ENCODE assay signal across 18 mouse cellular contexts in genomic region chr10:88374984-88375383, GRCm38 (mm10). TPM values are rescaled to one million over a fixed set of nuclear protein-coding genes. Genes with fewer than 3 reads are reported as not detected.
DNase-seq lines count a peak whose midpoint lies in the region; ATAC-seq and TF ChIP-seq lines count a peak whose summit lies in the region.
"Had no signal": no experiment of that assay in that cellular context is flagged by ENCODE, and none has a peak within 500 bp of the region (broad histone marks: within the 10 kb centered on the region; RNA-seq: fewer than 3 reads in every experiment).

No protein-coding gene starts in this region.

- no peak for DNase-seq in heart, adult 11 months
- DNase-seq in hindbrain, postnatal 0 days (ENCODE audit: low spot score): peak; percentile 58
- peak; percentile 46 for DNase-seq in midbrain, embryonic 14.5 days
- peak; percentile 16 for DNase-seq in retina, embryonic 14.5 days (ENCODE audit: low spot score)
- DNase-seq in layer of hippocampus, postnatal 10 days (ENCODE audit: low spot score in 2 of 2): no peak
- DNase-seq: adrenal gland, postnatal 14 days; cerebellum, adult 8-10 months; gastrocnemius, postnatal 14 days; kidney, adult 9 months; left cerebral cortex, postnatal 4 days; lung, adult 18-20 months had no signal

- H3K9me3 ChIP-seq in heart, embryonic 11.5 days (replicated peaks; ENCODE audit: control insufficient read depth, low read length): no peaks in the 10 kb centered on the region
- H3K9me3 ChIP-seq in hindbrain, postnatal 0 days (ENCODE audit: low read length): no peaks in the 10 kb centered on the region
- no peaks in the 10 kb centered on the region for H3K9me3 ChIP-seq in hindbrain, embryonic 12.5 days (replicated peaks)
- H3K9me3 ChIP-seq in midbrain, embryonic 14.5 days (ENCODE audit: control insufficient read depth, low read length): no peaks in the 10 kb centered on the region
- no peaks in the 10 kb centered on the region for H3K9me3 ChIP-seq in midbrain, embryonic 16.5 days (replicated peaks; ENCODE audit: control insufficient read depth, low read length, poor library complexity, severe bottlenecking)
- H3K9me3 ChIP-seq: embryonic facial prominence, embryonic 13.5 days; heart, embryonic 10.5 days; neural tube, embryonic 13.5 days had no signal

- no peaks in the 10 kb centered on the region for H3K36me3 ChIP-seq in heart, embryonic 11.5 days (ENCODE audit: control insufficient read depth, insufficient read depth, low read length)
- no peaks in the 10 kb centered on the region for H3K36me3 ChIP-seq in hindbrain, postnatal 0 days (ENCODE audit: insufficient read depth, low read length)
- H3K36me3 ChIP-seq in hindbrain, embryonic 12.5 days: no peaks in the 10 kb centered on the region
- H3K36me3 ChIP-seq in midbrain, embryonic 14.5 days (ENCODE audit: control insufficient read depth, insufficient read depth, low read length): no peaks in the 10 kb centered on the region
- H3K36me3 ChIP-seq in midbrain, embryonic 16.5 days (ENCODE audit: control insufficient read depth, insufficient read depth, low read length): no peaks in the 10 kb centered on the region
- H3K36me3 ChIP-seq: embryonic facial prominence, embryonic 13.5 days; heart, embryonic 10.5 days; neural tube, embryonic 13.5 days had no signal

- H3K4me2 ChIP-seq in heart, embryonic 11.5 days: peak overlapping the region; percentile 44; the same call in 1 of the 2 replicates
- H3K4me2 ChIP-seq in hindbrain, postnatal 0 days (ENCODE audit: low read depth, low read length): no peak overlapping the region
- H3K4me2 ChIP-seq in hindbrain, embryonic 12.5 days (replicated peaks): no peak overlapping the region
- H3K4me2 ChIP-seq in midbrain, embryonic 14.5 days (ENCODE audit: low read length): no peak overlapping the region
- H3K4me2 ChIP-seq in midbrain, embryonic 16.5 days (ENCODE audit: low read length): no peak overlapping the region
- H3K4me2 ChIP-seq: embryonic facial prominence, embryonic 13.5 days; neural tube, embryonic 13.5 days had no signal

- no peak for ATAC-seq in heart, embryonic 11.5 days (replicated peaks; ENCODE audit: insufficient number of reproducible peaks, low FRiP score, low TSS enrichment)
- no peak for ATAC-seq in hindbrain, postnatal 0 days
- ATAC-seq in hindbrain, embryonic 12.5 days (ENCODE audit: low FRiP score): no peak
- ATAC-seq in midbrain, embryonic 14.5 days (ENCODE audit: low FRiP score, low TSS enrichment): no peak
- no peak for ATAC-seq in midbrain, embryonic 16.5 days
- ATAC-seq: activated CD4-positive, CD25-positive, alpha-beta regulatory T cell, adult 4 months had no signal

- H3K27me3 ChIP-seq in heart, embryonic 11.5 days (ENCODE audit: control insufficient read depth, insufficient read depth, low read length): peaks cover 3% of the 10 kb centered on the region; the same call in 1 of the 2 replicates
- no peaks in the 10 kb centered on the region for H3K27me3 ChIP-seq in hindbrain, postnatal 0 days (ENCODE audit: insufficient read depth, low read length)
- H3K27me3 ChIP-seq in hindbrain, embryonic 12.5 days: no peaks in the 10 kb centered on the region
- H3K27me3 ChIP-seq in midbrain, embryonic 14.5 days (ENCODE audit: control insufficient read depth, insufficient read depth, low read length): no peaks in the 10 kb centered on the region
- H3K27me3 ChIP-seq in midbrain, embryonic 16.5 days (ENCODE audit: control insufficient read depth, insufficient read depth, low read depth, low read length): no peaks in the 10 kb centered on the region
- H3K27me3 ChIP-seq: neural tube, embryonic 13.5 days had no signal

- no peak overlapping the region for H3K4me3 ChIP-seq in heart, embryonic 11.5 days (ENCODE audit: low read depth, low read length)
- no peak overlapping the region for H3K4me3 ChIP-seq in hindbrain, postnatal 0 days (ENCODE audit: low read length)
- H3K4me3 ChIP-seq in hindbrain, embryonic 12.5 days: no peak overlapping the region
- no peak overlapping the region for H3K4me3 ChIP-seq in midbrain, embryonic 14.5 days (replicated peaks; ENCODE audit: low read depth, low read length)
- no peak overlapping the region for H3K4me3 ChIP-seq in midbrain, embryonic 16.5 days (ENCODE audit: low read depth, low read length)
- H3K4me3 ChIP-seq: embryonic facial prominence, embryonic 13.5 days; heart, embryonic 10.5 days; neural tube, embryonic 13.5 days had no signal

- peak; percentile 55 for TF ChIP-seq CTCF in hindbrain, postnatal 0 days (IDR thresholded peaks at IDR 0.05; ENCODE audit: low read depth)

- no peaks in the 10 kb centered on the region for H3K4me1 ChIP-seq in heart, embryonic 11.5 days (ENCODE audit: control insufficient read depth, insufficient read depth, low read length)
- no peaks in the 10 kb centered on the region for H3K4me1 ChIP-seq in hindbrain, postnatal 0 days (ENCODE audit: insufficient read depth, low read length)
- peaks cover 3% of the 10 kb centered on the region for H3K4me1 ChIP-seq in hindbrain, embryonic 12.5 days
- no peaks in the 10 kb centered on the region for H3K4me1 ChIP-seq in midbrain, embryonic 14.5 days (ENCODE audit: control insufficient read depth, insufficient read depth, low read length)
- H3K4me1 ChIP-seq in midbrain, embryonic 16.5 days (ENCODE audit: control insufficient read depth, insufficient read depth, low read length): peaks cover 4% of the 10 kb centered on the region

- no peak overlapping the region for H3K27ac ChIP-seq in heart, embryonic 11.5 days (ENCODE audit: low read depth, low read length)
- no peak overlapping the region for H3K27ac ChIP-seq in hindbrain, postnatal 0 days
- H3K27ac ChIP-seq in hindbrain, embryonic 12.5 days: no peak overlapping the region
- H3K27ac ChIP-seq in midbrain, embryonic 14.5 days (replicated peaks; ENCODE audit: low read depth, low read length): no peak overlapping the region
- no peak overlapping the region for H3K27ac ChIP-seq in midbrain, embryonic 16.5 days (ENCODE audit: low read length)
- H3K27ac ChIP-seq: embryonic facial prominence, embryonic 13.5 days; heart, embryonic 10.5 days; neural tube, embryonic 13.5 days had no signal

- no peak overlapping the region for H3K9ac ChIP-seq in heart, embryonic 11.5 days (ENCODE audit: low read depth, low read length)
- no peak overlapping the region for H3K9ac ChIP-seq in hindbrain, postnatal 0 days (replicated peaks; ENCODE audit: low read length)
- H3K9ac ChIP-seq in hindbrain, embryonic 12.5 days: no peak overlapping the region
- H3K9ac ChIP-seq in midbrain, embryonic 14.5 days (replicated peaks; ENCODE audit: low read length): no peak overlapping the region
- H3K9ac ChIP-seq in midbrain, embryonic 16.5 days (ENCODE audit: low read depth, low read length): no peak overlapping the region
- H3K9ac ChIP-seq: embryonic facial prominence, embryonic 13.5 days; neural tube, embryonic 13.5 days had no signal

- WGBS in heart, embryonic 11.5 days (ENCODE audit: insufficient replicate concordance): 26% methylated on average over 10 of the region's 10 CpGs
- 26% methylated on average over 10 of the region's 10 CpGs for WGBS in hindbrain, postnatal 0 days
- 35% methylated on average over 10 of the region's 10 CpGs for WGBS in hindbrain, embryonic 12.5 days
- WGBS in midbrain, embryonic 14.5 days: 31% methylated on average over 10 of the region's 10 CpGs
- WGBS in midbrain, embryonic 16.5 days: 31% methylated on average over 10 of the region's 10 CpGs

RNA-seq across cellular contexts. Expression of gene Dram1, which starts 3.9 kb away (rescaled TPM):
- polyA plus RNA-seq in heart, embryonic 11.5 days (2014; fragmentation: Nextera tagmentation; extraction: Ambion mirVana): 0.39 and 1.1 TPM in 2 replicates
- total RNA-seq in hindbrain, postnatal 0 days (2014; rRNA removed): 0.18 and 0.42 TPM in 2 replicates
- polyA plus RNA-seq in hindbrain, postnatal 0 days (2015; fragmentation: Nextera tagmentation; extraction: Ambion mirVana): 0.51 and 0.62 TPM in 2 replicates
- polyA plus RNA-seq in hindbrain, embryonic 12.5 days (2016; fragmentation: Nextera tagmentation; extraction: Ambion mirVana): 0.58 and 0.82 TPM in 2 replicates
- polyA plus RNA-seq in midbrain, embryonic 14.5 days (2014; fragmentation: Nextera tagmentation; extraction: Ambion mirVana): 0.18 and 0.50 TPM in 2 replicates
- polyA plus RNA-seq in midbrain, embryonic 16.5 days (2015; fragmentation: Nextera tagmentation; extraction: Ambion mirVana): 0.57 and 0.80 TPM in 2 replicates
- total RNA-seq in layer of hippocampus, postnatal 10 days (2021): 1 to 10 TPM in 1 of 2 experiments, under 1 TPM in 1; 0.87 to 1.5 TPM

RNA-seq across cellular contexts. Expression of gene Gnptab, which starts 3.9 kb away (rescaled TPM):
- polyA plus RNA-seq in heart, embryonic 11.5 days (2014; fragmentation: Nextera tagmentation; extraction: Ambion mirVana): 8.3 and 8.9 TPM in 2 replicates
- total RNA-seq in hindbrain, postnatal 0 days (2014; rRNA removed): 40.5 and 41.2 TPM in 2 replicates
- polyA plus RNA-seq in hindbrain, postnatal 0 days (2015; fragmentation: Nextera tagmentation; extraction: Ambion mirVana): 17.9 and 19.0 TPM in 2 replicates
- 15.2 and 18.3 TPM in 2 replicates for polyA plus RNA-seq in hindbrain, embryonic 12.5 days (2016; fragmentation: Nextera tagmentation; extraction: Ambion mirVana)
- polyA plus RNA-seq in midbrain, embryonic 14.5 days (2014; fragmentation: Nextera tagmentation; extraction: Ambion mirVana): 18.1 and 20.0 TPM in 2 replicates
- 23.2 and 25.9 TPM in 2 replicates for polyA plus RNA-seq in midbrain, embryonic 16.5 days (2015; fragmentation: Nextera tagmentation; extraction: Ambion mirVana)
- total RNA-seq in layer of hippocampus, postnatal 10 days (2021): 10 to 100 TPM; 86.3 to 93.5 TPM

Comparison
In these comparisons a context has a peak if more than half of its experiments do, and no peak if none do; other contexts are left out.
1. DNase-seq: peak in hindbrain, postnatal 0 days (single experiment), midbrain, embryonic 14.5 days (single experiment) and retina, embryonic 14.5 days (single experiment); none in heart, adult 11 months (single experiment) and layer of hippocampus, postnatal 10 days (0 of 2).